Mouse (Mus musculus) hindbrain, embryonic 15.5 days (tissue): Measurements from ENCODE around the gene Pcgf1. TPM values are rescaled to one million over a fixed set of nuclear protein-coding genes. Genes with fewer than 3 reads are reported as not detected.

Experiments
- ATAC-seq: fragments of 200-750 bp; cut with Nextera tagmentation; 2 replicates; pipeline ENCODE4 v1.8.0; 2017; ENCODE audit warnings: low read depth, moderate number of reproducible peaks, moderate TSS enrichment; ENCODE audit not compliant: low FRiP score
- H3K27ac ChIP-seq: fragments of 300-500 bp; sonication (generic); replicated peaks from 2 replicates; pipeline ENCODE4 v1.5.1; 2015; ENCODE audit warnings: mild to moderate bottlenecking, inconsistent platforms
- H3K27me3 ChIP-seq: fragments of 300-500 bp; sonication (generic); 2 replicates; pipeline ENCODE4 v1.6.1; 2015; ENCODE audit warnings: control low read depth, inconsistent platforms
- H3K36me3 ChIP-seq: fragments of 300-500 bp; sonication (generic); 2 replicates; pipeline ENCODE4 v1.6.1; 2015; ENCODE audit warnings: control low read depth, inconsistent platforms
- H3K4me1 ChIP-seq: fragments of 300-500 bp; sonication (generic); replicated peaks from 2 replicates; pipeline ENCODE4 v1.6.1; 2015; ENCODE audit warnings: control low read depth, inconsistent platforms
- H3K4me2 ChIP-seq: fragments of 300-500 bp; sonication (generic); 2 replicates; pipeline ENCODE4 v1.6.1; 2015; ENCODE audit warnings: moderate library complexity, mild to moderate bottlenecking, inconsistent platforms
- H3K4me3 ChIP-seq: fragments of 300-500 bp; sonication (generic); 2 replicates; pipeline ENCODE4 v1.5.1; 2015; ENCODE audit warnings: mild to moderate bottlenecking, inconsistent platforms
- H3K9ac ChIP-seq: fragments of 300-500 bp; sonication (generic); 2 replicates; pipeline ENCODE4 v1.6.1; 2015; ENCODE audit warnings: inconsistent platforms
- H3K9me3 ChIP-seq: fragments of 300-500 bp; sonication (generic); 2 replicates; pipeline ENCODE4 v1.6.1; 2016; ENCODE audit warnings: control low read depth, inconsistent platforms
- WGBS: fragments of 180-500 bp; shearing (Covaris S2); methylation state at CpG from one replicate; pipeline ENCODE4 v1.1.7; 2015; 5-methylcytosine and 5-hydroxymethylcytosine counted together
- polyA plus RNA-seq: library from polyadenylated mRNA; unstranded; fragments of >200 nt; fragmentation: Nextera tagmentation; extraction: Ambion mirVana; gene quantifications from 2 replicates; pipeline ENCODE4 v1.2.1, GENCODE M21; 2015

Gene Pcgf1
- polyA plus RNA-seq, 1 experiment from 2014 or later = 45.9 TPM

GRCm38 (mm10) chr6:83108762-83109668 lies 31.3 kb downstream of the Pcgf1 start, which contains the start of gene Mrpl53:
Mrpl53 (plus strand) TSS chr6:83109040.
- peaks cover 27% of the 10 kb centered on the region for H3K4me1 ChIP-seq
- H3K4me2 ChIP-seq = peak within 1 kb of the TSS; percentile 94
- under 1% methylated on average over 76 of the region's 76 CpGs for WGBS
- H3K36me3 ChIP-seq = peaks cover 2% of the 10 kb centered on the region; the same call in 1 of the 2 replicates
- H3K9ac ChIP-seq = peak within 1 kb of the TSS; percentile 83
- H3K9me3 ChIP-seq = no peaks in the 10 kb centered on the region
- H3K27ac ChIP-seq = peak within 1 kb of the TSS; percentile 86
- H3K27me3 ChIP-seq = no peaks in the 10 kb centered on the region
- ATAC-seq = peak; percentile 92
- H3K4me3 ChIP-seq = peak within 1 kb of the TSS; percentile 81

GRCm38 (mm10) chr6:83111510-83112136 lies 34.0 kb downstream of the Pcgf1 start:
- peaks cover 43% of the 10 kb centered on the region for H3K4me1 ChIP-seq
- peaks cover 2% of the 10 kb centered on the region; the same call in 1 of the 2 replicates for H3K36me3 ChIP-seq
- ATAC-seq = no peak
- no peaks in the 10 kb centered on the region for H3K27me3 ChIP-seq
- 88% methylated on average over 4 of the region's 4 CpGs for WGBS
- no peaks in the 10 kb centered on the region for H3K9me3 ChIP-seq
- no peak overlapping the region for H3K4me2 ChIP-seq
- no peak overlapping the region for H3K4me3 ChIP-seq
- no peak overlapping the region for H3K9ac ChIP-seq
- H3K27ac ChIP-seq = no peak overlapping the region

GRCm38 (mm10) chr6:83115011-83115671 lies 37.5 kb downstream of the Pcgf1 start, which contains the start of gene Mogs:
Mogs (plus strand) TSS chr6:83115496.
- Histone ChIP-seq H3K9ac (peak within 1 kb of the TSS; percentile 86), H3K4me3 (peak within 1 kb of the TSS; percentile 70), H3K27ac (peak within 1 kb of the TSS; percentile 81), H3K36me3 (peaks cover 22% of the 10 kb centered on the region), H3K27me3 (no peaks in the 10 kb centered on the region), H3K4me1 (peaks cover 46% of the 10 kb centered on the region), H3K4me2 (peak within 1 kb of the TSS; percentile 95), H3K9me3 (no peaks in the 10 kb centered on the region)
- WGBS = 1% methylated on average over 51 of the region's 58 CpGs
- peak; percentile 91 for ATAC-seq

- Histone ChIP-seq H3K4me2 (peak overlapping the region; percentile 95), H3K27ac (peak overlapping the region; percentile 81), H3K36me3 (peaks cover 22% of the 10 kb centered on the region), H3K4me3 (peak overlapping the region; percentile 70), H3K27me3 (no peaks in the 10 kb centered on the region), H3K9me3 (no peaks in the 10 kb centered on the region), H3K9ac (peak overlapping the region; percentile 86), H3K4me1 (peaks cover 48% of the 10 kb centered on the region)
- ATAC-seq = peak; percentile 63
- 2% methylated on average over 37 of the region's 48 CpGs for WGBS
Measured at GRCm38 (mm10) chr6:83115682-83116372, 38.2 kb downstream of the Pcgf1 start.

- Histone ChIP-seq H3K4me1 (peaks cover 48% of the 10 kb centered on the region), H3K9ac (peak overlapping the region; percentile 86), H3K27ac (0 out of 2 replicates have a peak overlapping the region, but pooled peaks have one; percentile 81), H3K9me3 (no peaks in the 10 kb centered on the region), H3K36me3 (peaks cover 22% of the 10 kb centered on the region), H3K4me2 (peak overlapping the region; percentile 95), H3K27me3 (no peaks in the 10 kb centered on the region), H3K4me3 (peak overlapping the region; percentile 70)
- no peak for ATAC-seq
- 86% methylated on average over 11 of the region's 11 CpGs for WGBS
Measured at GRCm38 (mm10) chr6:83116373-83117164, 38.9 kb downstream of the Pcgf1 start.

- WGBS = 89% methylated on average over 4 of the region's 4 CpGs
- no peaks in the 10 kb centered on the region for H3K27me3 ChIP-seq
- no peak overlapping the region for H3K4me3 ChIP-seq
- H3K9me3 ChIP-seq = no peaks in the 10 kb centered on the region
- peaks cover 22% of the 10 kb centered on the region for H3K36me3 ChIP-seq
- H3K9ac ChIP-seq = no peak overlapping the region
- H3K27ac ChIP-seq = no peak overlapping the region
- ATAC-seq = no peak
- H3K4me1 ChIP-seq = peaks cover 52% of the 10 kb centered on the region
- peak overlapping the region; percentile 95; the same call in 1 of the 2 replicates for H3K4me2 ChIP-seq
Measured at GRCm38 (mm10) chr6:83117165-83117438, 39.4 kb downstream of the Pcgf1 start.

- Histone ChIP-seq H3K36me3 (peaks cover 22% of the 10 kb centered on the region), H3K27me3 (no peaks in the 10 kb centered on the region), H3K27ac (no peak overlapping the region), H3K4me3 (no peak overlapping the region), H3K9me3 (no peaks in the 10 kb centered on the region), H3K4me2 (no peak overlapping the region), H3K9ac (no peak overlapping the region), H3K4me1 (peaks cover 58% of the 10 kb centered on the region)
- 91% methylated on average over 13 of the region's 13 CpGs for WGBS
- no peak for ATAC-seq
Measured at GRCm38 (mm10) chr6:83117616-83118015, 39.9 kb downstream of the Pcgf1 start.

- H3K27me3 ChIP-seq = no peaks in the 10 kb centered on the region
- H3K9me3 ChIP-seq = no peaks in the 10 kb centered on the region
- H3K9ac ChIP-seq = no peak overlapping the region
- no peak overlapping the region for H3K4me3 ChIP-seq
- H3K36me3 ChIP-seq = peaks cover 22% of the 10 kb centered on the region
- no peak for ATAC-seq
- peaks cover 64% of the 10 kb centered on the region for H3K4me1 ChIP-seq
- no peak overlapping the region for H3K27ac ChIP-seq
- WGBS = 78% methylated on average over 11 of the region's 11 CpGs
- no peak overlapping the region for H3K4me2 ChIP-seq
Measured at GRCm38 (mm10) chr6:83118369-83118768, 40.7 kb downstream of the Pcgf1 start.

- H3K4me1 ChIP-seq = peaks cover 68% of the 10 kb centered on the region
- ATAC-seq = no peak
- no peaks in the 10 kb centered on the region for H3K9me3 ChIP-seq
- no peak overlapping the region for H3K9ac ChIP-seq
- no peak overlapping the region for H3K27ac ChIP-seq
- no peaks in the 10 kb centered on the region for H3K27me3 ChIP-seq
- WGBS = 87% methylated on average over 14 of the region's 14 CpGs
- no peak overlapping the region; the same call in 1 of the 2 replicates for H3K4me3 ChIP-seq
- H3K36me3 ChIP-seq = peaks cover 22% of the 10 kb centered on the region
- H3K4me2 ChIP-seq = peak overlapping the region; percentile 99
Measured at GRCm38 (mm10) chr6:83118825-83119733, 41.4 kb downstream of the Pcgf1 start.

GRCm38 (mm10) chr6:83119734-83120051 lies 42.0 kb downstream of the Pcgf1 start:
- WGBS = 51% methylated on average over 7 of the region's 7 CpGs
- peaks cover 22% of the 10 kb centered on the region for H3K36me3 ChIP-seq
- H3K9ac ChIP-seq = peak overlapping the region; percentile 70; the same call in 1 of the 2 replicates
- H3K4me1 ChIP-seq = peaks cover 69% of the 10 kb centered on the region
- no peaks in the 10 kb centered on the region for H3K9me3 ChIP-seq
- no peak for ATAC-seq
- no peak overlapping the region for H3K27ac ChIP-seq
- H3K4me3 ChIP-seq = peak overlapping the region; percentile 65
- peak overlapping the region; percentile 99 for H3K4me2 ChIP-seq
- H3K27me3 ChIP-seq = no peaks in the 10 kb centered on the region
